Mouse (Mus musculus): Measurements from ENCODE around the gene Prdx1. TPM values are rescaled to one million over a fixed set of nuclear protein-coding genes. Genes with fewer than 3 reads are reported as not detected.
A peak's percentile ranks its signal among the peaks of the same experiment; 100 is the strongest.

Gene Prdx1
- polyA plus RNA-seq, 1 experiment: 8.1 TPM

GRCm38 (mm10) chr4:116668145-116668544 is 17.2 kb upstream of the Prdx1 start:
- TF ChIP-seq GATA1 (IDR thresholded peaks at IDR 0.05; ENCODE audit: low read length): no peak

- no peak for TF ChIP-seq GATA1 (IDR thresholded peaks at IDR 0.05; ENCODE audit: low read length)
These were observed 16.1 kb upstream of the Prdx1 start for GRCm38 (mm10) chr4:116669291-116669690.

- TF ChIP-seq GATA1 (IDR thresholded peaks at IDR 0.05; ENCODE audit: low read length): no peak
These were observed 12.6 kb upstream of the Prdx1 start for GRCm38 (mm10) chr4:116672785-116673184.

- no peak for TF ChIP-seq GATA1 (IDR thresholded peaks at IDR 0.05; ENCODE audit: low read length)
These were observed 9.3 kb upstream of the Prdx1 start for GRCm38 (mm10) chr4:116676027-116676426.

- no peak for TF ChIP-seq GATA1 (IDR thresholded peaks at IDR 0.05; ENCODE audit: low read length)
These were observed 7.5 kb upstream of the Prdx1 start for GRCm38 (mm10) chr4:116677808-116678207.

GRCm38 (mm10) chr4:116679141-116679540 is 6.2 kb upstream of the Prdx1 start:
- TF ChIP-seq GATA1 (IDR thresholded peaks at IDR 0.05; ENCODE audit: low read length): no peak

- TF ChIP-seq GATA1 (IDR thresholded peaks at IDR 0.05; ENCODE audit: low read length): peak; percentile 97
These were observed 1.4 kb upstream of the Prdx1 start for GRCm38 (mm10) chr4:116683957-116684356.

- TF ChIP-seq GATA1 (IDR thresholded peaks at IDR 0.05; ENCODE audit: low read length): no peak
These were observed 679 bp upstream of the Prdx1 start for GRCm38 (mm10) chr4:116684665-116685064.

- no peak for TF ChIP-seq GATA1 (IDR thresholded peaks at IDR 0.05; ENCODE audit: low read length)
These were observed 1.7 kb downstream of the Prdx1 start for GRCm38 (mm10) chr4:116687041-116687440.

GRCm38 (mm10) chr4:116689309-116689876 is 4.0 kb downstream of the Prdx1 start:
- TF ChIP-seq GATA1 (IDR thresholded peaks at IDR 0.05; ENCODE audit: low read length): no peak

- TF ChIP-seq GATA1 (IDR thresholded peaks at IDR 0.05; ENCODE audit: low read length): no peak
These were observed 6.8 kb downstream of the Prdx1 start for GRCm38 (mm10) chr4:116692146-116692545.

GRCm38 (mm10) chr4:116693785-116694184 is 8.4 kb downstream of the Prdx1 start:
- TF ChIP-seq GATA1 (IDR thresholded peaks at IDR 0.05; ENCODE audit: low read length): no peak

- TF ChIP-seq GATA1 (IDR thresholded peaks at IDR 0.05; ENCODE audit: low read length): no peak
These were observed 13.5 kb downstream of the Prdx1 start for GRCm38 (mm10) chr4:116698693-116699342.

GRCm38 (mm10) chr4:116700964-116701363 is 15.6 kb downstream of the Prdx1 start:
- no peak for TF ChIP-seq GATA1 (IDR thresholded peaks at IDR 0.05; ENCODE audit: low read length)

- TF ChIP-seq GATA1 (IDR thresholded peaks at IDR 0.05; ENCODE audit: low read length): no peak
These were observed 18.5 kb downstream of the Prdx1 start for GRCm38 (mm10) chr4:116703804-116704203.

- TF ChIP-seq GATA1 (IDR thresholded peaks at IDR 0.05; ENCODE audit: low read length): no peak
These were observed 22.3 kb downstream of the Prdx1 start for GRCm38 (mm10) chr4:116707666-116708065.

- TF ChIP-seq GATA1 (IDR thresholded peaks at IDR 0.05; ENCODE audit: low read length): no peak
These were observed 22.9 kb downstream of the Prdx1 start, which contains the start of the genes Mmachc and Ccdc163 for GRCm38 (mm10) chr4:116708201-116708764. Mmachc (minus strand) TSS chr4:116708406. Ccdc163 (plus strand) TSS chr4:116708509.

Measured in G1E-ER4 (cell line).